Mouse (Mus musculus) ZHBTc4 (cell line): ENCODE results near the gene G6pc.
"Not testable (repeated sequence)": the region's sequence is repeated elsewhere in the genome, so short reads cannot be mapped to it uniquely, and the experiment has no call there.

Source experiments
- DNase-seq: peaks from one replicate; pipeline ENCODE4 v3.0.0-alpha.2; 2011; ENCODE audit warnings: low read depth, low spot score

The G6pc gene

DNA sequence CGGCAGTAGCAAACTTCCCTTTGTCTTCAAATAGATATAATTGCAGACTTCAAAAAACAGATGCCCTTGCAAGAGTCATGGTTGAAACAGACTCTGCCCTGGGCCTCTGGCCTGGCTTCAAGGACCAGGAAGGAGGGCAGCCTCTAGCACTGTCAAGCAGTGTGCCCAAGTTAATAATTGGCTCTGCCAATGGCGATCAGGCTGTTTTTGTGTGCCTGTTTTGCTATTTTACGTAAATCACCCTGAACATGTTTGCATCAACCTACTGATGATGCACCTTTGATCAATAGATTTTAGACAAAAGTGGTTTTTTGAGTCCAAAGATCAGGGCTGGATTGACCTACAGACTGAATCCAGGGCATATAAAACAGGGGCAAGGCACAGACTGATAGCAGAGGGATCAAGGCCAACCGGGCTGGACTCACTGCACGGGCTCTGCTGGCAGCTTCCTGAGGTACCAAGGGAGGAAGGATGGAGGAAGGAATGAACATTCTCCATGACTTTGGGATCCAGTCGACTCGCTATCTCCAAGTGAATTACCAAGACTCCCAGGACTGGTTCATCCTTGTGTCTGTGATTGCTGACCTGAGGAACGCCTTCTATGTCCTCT is at the start of gene G6pc:
Gene G6pc, plus strand, starts transcription at position 236 of the 610 bp plus-strand sequence.
- DNase-seq = no peak

DNA sequence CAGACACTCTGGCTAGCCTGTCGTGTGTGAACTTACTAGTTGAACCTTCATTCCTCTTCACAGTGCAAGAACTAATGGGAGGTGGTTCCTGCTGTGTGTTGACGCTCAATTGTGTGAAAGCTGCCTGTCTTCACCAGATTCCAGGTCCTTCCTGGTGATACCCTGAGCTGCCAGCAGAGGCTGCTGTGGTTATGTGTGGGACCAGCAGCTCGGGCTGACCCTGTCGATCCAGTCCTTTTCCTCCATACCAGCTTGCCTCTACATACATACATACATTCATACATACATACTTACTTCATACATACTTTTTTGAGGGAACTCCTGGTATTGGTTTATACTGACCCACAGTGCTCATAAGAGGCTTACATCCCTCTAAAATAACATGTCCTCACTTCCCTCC is 43.8 kb upstream of the G6pc start:
- DNase-seq = peak; percentile 86

DNA sequence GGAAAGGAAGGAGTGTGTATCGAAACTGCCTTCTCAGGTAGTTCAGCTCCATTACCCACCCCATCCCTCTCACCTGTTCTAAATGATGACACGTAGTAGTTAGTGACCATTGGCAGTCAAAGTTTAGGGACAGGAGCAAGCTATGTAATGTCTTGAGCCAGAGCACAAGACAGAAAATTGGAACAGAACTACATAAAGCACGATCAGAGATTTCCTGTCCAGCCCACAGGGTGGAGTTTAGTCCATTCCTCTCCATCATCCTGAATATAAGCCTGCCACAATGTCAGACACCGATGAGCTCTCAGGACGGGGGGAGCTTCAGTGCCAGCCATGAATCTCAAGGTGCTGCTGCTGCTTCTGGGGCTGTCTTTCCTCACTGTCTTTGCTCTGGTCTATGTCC is 42.6 kb upstream of the G6pc start, which contains the start of gene Aoc2:
Gene Aoc2, plus strand, starts transcription at position 301 of the 400 bp plus-strand sequence.
- DNase-seq = no peak

DNA sequence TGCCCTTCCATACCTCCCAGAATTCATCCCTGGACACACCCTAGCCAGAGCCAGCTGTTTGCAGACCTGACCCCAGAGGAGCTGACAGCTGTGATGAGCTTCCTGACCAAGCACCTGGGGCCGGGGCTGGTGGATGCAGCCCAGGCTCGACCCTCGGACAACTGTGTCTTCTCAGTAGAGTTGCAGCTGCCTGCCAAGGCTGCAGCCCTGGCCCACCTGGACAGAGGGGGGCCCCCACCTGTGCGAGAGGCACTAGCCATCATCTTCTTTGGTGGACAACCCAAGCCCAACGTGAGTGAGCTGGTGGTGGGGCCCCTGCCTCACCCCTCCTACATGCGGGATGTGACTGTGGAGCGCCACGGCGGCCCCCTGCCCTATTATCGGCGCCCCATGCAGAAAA is 42.2 kb upstream of the G6pc start:
- not testable (repeated sequence) for DNase-seq

DNA sequence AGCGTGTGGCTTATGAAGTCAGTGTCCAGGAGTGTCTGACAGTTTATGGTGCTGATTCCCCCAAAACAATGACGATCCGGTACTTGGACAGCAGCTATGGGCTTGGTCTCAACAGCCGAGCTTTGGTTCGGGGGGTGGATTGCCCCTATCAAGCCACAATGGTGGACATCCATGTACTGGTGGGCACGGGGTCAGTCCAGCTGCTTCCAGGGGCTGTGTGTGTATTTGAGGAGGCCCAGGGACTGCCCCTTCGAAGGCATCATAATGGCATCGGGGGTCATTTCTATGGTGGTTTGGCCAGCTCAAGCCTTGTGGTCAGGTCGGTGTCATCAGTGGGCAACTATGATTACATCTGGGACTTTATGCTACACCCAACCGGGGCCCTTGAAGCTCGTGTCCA is 41.2 kb upstream of the G6pc start:
- DNase-seq = no peak

DNA sequence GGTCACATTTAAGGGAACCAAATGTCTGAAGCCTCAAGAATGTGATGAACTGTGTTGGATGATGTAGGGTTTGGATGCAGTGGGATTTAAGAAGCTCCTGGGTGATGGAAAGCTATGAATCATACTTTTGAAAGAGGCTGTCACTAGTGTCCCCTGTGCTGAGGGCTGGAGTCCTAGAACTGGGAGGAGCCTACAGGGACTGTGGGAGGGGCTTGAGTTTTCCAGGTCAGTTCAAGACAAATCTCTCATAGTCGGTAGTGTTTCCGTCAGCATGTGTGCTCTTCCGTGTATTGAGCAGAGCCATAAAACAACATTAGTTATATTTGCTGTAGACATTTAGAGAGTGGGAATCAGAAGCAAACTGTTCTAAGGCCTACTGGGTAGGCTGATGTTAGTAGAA is 40.0 kb upstream of the G6pc start:
- DNase-seq = peak; percentile 39

DNA sequence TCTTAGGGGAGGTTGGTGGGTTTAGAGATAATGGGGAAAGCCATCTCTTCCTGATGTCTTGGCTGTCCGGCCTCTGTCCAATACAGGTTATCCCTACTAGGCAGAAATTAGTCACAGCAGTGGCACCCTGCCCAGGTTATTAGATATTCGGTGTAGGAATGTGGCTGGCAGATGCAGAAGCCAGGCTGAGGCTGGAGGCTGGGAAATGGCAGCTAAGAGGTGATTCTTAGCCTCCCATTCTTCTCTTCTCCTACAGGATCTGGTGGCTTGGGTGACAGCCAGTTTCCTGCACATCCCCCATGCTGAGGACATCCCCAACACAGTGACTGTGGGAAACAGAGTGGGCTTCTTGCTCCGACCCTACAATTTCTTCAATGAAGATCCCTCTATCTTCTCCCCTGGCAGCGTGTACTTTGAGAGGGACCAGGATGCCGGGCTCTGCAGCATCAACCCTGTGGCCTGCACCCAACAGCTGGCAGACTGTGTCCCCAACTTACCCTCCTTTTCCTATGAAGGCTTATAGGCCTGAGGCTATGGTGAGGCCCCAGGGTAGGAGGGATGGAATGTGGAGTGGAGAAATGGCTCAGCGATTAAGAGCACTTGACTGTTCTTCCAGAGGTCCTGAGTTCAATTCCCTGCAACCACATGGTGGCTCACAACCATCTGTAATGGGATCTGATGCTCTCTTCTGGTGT is 38.3 kb upstream of the G6pc start:
- no peak for DNase-seq

DNA sequence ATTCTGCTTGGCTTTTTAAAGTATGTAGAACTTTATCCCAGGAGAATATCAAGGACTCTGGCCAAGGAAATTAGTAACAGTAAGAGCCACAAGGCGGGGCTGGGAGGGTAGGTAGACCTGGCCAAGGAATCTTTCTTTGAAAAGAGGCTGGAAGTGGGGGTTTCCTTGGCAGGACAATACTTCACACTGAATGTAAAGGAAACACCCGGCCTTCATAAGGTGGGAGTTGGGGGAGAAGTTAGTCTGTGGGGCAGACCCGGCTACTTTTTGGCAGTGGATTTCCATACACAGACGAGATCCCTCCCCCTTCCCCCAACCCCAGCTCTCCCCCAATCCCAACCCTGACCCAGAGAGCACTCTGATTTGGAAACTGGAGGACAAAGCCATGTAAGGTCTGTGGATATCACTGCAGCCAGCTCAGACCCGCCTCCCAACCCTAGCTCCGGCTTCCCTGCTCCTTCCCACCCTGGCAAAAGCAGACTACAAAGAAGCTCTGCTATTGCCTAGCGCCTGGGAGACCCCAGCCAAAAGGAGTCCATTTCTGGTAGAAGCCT is 36.9 kb upstream of the G6pc start, which contains the start of gene Aoc3:
Gene Aoc3, plus strand, starts transcription at position 235 of the 554 bp plus-strand sequence.
- DNase-seq = no peak

DNA sequence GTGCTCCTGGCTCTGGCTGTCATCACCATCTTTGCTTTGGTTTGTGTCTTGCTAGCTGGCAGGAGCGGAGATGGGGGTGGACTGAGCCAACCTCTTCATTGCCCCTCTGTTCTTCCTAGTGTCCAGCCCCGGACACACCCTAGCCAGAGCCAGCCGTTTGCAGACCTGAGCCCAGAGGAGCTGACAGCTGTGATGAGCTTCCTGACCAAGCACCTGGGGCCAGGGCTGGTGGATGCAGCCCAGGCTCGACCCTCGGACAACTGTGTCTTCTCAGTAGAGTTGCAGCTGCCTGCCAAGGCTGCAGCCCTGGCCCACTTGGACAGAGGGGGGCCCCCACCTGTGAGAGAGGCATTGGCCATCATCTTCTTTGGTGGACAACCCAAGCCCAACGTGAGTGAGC is 36.4 kb upstream of the G6pc start:
- DNase-seq = not testable (repeated sequence)

DNA sequence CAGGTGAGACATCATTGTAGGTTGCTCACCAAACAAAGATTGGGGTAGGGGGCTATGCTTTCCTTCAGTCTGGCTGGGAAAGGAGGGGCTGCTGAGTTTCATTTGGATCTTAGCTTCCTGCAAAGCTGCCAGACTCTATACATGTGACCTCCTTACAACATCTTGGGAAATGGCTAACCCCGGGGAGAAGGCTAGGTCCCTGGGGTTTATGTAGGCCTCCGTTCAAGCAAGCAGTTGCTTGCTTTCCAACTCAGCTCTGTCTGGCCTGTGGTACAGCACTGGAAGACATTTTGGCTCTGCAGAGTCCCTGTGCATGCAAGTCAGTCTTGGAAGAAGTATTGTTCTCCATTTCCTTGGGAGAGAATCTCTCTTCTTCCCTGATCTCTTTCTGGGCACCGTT is 34.8 kb upstream of the G6pc start:
- no peak for DNase-seq

DNA sequence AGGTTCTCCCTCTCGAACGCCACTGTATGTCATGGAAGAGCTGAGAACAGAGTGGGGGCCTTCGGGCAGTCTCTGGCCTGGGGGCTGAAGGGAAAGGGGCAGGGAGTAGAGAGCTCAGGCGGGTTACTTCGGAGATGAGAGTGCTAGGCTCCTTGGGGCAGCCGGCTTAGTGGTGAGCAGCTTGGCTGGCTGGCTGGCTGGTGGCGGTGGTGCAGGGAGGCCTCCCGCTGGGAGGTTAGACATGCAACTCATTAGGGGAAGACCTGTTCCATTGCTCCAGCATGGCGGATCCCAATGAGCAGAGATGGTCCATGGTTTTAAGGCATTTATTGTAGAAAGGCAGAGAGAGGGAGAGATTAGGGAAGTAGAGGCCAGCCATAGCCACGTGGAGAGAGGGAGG is 33.3 kb upstream of the G6pc start:
- DNase-seq = peak; percentile 81

DNA sequence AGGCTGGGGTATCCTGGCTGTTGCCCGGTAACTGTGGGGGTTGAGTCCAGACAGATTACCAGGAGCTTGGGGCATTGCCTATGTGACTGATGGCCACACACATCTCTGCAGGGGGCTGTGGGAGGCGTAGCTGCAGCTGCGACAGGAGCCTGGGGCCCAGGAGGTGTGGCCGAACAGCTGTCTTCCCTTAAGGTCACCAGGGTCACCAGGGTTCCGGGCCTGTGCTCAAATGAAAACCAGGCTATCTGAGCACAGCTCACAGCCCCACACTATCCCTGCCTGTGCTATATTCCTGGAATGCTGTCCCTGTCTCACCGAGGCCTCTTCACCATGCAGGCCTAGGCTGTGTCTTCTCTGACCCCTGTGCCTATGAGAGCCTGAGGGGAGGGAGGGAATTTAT is 32.8 kb upstream of the G6pc start:
- peak; percentile 83 for DNase-seq

DNA sequence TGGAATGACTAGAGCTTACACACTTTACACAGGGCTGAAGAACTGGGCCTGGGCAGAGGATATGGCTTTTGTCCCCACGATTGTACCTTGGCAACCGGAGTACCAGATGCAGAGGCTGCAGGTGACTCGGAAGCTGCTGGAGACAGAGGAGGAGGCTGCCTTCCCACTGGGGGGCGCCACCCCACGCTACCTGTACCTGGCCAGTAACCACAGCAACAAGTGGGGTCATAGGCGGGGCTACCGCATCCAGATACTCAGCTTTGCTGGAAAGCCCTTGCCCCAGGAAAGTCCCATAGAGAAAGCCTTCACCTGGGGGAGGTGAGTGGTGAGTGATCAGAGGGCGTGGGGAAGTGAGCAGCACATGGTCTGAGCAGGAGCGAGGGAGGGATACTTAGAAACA is 31.7 kb upstream of the G6pc start:
- peak; percentile 43 for DNase-seq

DNA sequence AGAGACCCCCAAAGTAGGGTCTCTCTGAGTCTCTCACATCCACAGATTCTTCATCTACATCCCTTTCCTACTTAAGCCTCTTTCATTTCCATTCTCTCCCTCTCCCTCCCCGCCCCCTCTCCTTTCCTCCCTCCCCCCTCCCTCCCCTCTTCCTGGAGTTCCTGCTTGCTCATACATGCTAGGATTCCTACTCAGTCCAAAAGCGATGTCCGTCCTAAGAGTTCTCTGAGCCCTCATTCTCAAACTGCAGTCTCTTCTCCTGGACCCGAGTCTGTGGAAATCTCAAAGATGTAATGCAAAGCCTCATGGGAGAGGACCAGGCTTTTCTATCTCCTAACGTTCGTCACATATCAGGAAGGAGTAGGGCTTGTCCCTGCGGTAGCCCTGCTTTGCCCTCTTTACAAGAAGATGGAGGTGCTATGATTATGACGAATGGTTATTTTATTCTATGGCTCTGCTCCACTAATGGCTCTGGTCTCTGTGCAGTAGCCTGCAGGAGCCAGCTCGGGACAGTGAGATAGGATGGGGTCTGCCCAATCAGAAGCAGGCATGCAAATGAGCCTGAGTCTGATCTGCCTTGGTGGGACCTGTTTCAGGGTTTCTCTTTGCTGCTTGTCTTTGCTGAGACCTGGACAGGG is 29.1 kb upstream of the G6pc start:
- DNase-seq = peak; percentile 58

DNA sequence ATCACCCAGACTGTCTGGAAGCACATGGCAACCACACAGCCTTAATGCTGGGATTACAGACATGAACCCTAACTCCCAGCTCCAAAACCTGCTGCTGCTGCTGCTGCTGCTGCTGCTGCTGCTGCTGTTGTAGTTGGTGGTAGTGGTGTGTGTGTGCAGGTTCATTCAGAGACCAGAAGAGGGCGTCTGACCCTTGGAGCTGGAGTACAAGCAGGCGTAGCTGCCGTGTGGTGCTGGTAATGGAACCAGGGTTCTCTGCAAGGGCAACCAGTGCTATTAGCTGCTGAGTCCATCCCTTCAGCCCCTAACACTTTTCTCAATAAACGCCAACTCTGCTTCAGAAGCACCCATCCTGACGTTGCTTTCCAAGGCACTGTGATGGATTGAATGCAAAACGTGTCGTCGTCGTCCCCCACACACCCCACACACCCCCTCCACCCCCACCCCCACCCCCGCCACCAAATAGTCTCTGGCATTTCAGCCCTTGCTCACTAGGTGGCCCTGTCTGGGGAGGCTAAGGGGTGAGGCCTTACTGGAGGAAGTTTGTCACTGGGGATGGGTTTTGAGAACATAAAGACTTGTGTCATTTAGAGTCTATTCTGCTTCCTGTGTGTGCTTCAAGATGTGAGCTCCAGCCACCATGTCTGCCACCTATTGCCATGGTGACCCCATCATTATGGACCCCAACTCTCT is 20.1 kb upstream of the G6pc start:
- peak; percentile 91 for DNase-seq

DNA sequence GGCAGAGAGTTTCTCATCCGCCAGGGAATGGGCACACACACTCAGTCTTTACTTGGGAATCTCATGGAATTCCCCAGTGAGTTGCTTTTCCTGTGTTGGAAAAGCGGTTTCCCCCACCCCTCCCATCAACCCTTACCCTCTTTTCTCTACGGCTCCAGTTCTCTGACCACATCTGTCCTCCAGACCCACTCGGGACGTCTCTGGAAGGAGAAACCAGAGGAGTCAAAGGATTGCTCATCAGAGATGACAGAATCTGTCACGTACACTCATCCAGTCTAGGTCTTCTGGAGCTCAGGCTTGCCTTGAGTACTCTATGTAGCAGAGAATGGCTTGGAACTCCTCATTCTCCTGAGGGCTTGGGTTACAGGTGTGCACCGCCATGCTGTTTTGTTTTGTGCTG is 18.6 kb upstream of the G6pc start:
- DNase-seq = no peak

DNA sequence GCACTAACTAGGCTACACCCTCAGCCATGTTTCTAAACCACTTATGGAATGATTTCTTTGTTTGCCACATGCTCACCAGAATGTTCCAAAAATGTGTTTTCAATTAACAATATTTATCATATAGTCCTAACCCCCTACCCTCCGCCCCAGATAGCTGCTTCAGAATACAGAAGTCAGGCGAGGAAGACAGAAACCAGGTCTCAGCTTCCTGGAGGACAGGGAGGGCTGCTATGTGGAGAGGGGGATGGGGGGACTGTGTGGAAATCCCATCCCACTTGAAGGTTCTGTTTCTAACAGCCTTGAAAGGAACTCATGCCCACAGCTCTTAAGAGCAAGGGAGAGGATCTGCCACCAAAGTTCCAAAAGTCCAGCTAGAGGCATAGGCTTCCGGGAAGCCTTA is 18.1 kb upstream of the G6pc start:
- no peak for DNase-seq

DNA sequence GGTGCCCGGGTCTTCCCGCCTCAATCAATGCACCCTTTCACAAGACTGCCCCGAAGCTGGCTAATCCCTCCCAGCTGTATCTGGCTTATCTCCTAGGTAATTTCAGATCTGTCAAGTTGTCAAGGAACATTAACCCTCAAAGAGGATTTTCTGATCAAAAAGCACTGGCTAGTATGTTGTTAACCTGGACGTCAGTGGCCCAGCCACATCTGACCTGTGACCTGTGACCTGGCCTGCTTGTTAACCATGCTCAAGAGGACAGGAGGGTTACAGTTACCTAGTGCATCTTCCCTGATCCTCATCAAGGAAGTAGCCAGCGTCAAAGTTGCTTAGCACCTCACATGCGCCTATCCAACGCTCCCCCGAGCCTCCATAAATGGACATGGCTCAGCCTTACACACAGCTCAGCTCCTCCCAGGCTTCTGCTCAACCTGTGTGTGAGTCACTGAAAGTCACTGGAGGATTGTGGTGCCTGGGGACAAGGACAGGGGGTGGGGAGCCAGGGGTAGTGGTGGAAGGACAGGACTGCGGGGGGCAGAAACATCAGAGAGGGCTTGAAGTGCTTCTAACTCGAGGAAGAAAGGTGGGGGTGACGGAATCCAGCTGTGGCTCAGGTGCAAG is 16.2 kb upstream of the G6pc start:
- DNase-seq = no peak

DNA sequence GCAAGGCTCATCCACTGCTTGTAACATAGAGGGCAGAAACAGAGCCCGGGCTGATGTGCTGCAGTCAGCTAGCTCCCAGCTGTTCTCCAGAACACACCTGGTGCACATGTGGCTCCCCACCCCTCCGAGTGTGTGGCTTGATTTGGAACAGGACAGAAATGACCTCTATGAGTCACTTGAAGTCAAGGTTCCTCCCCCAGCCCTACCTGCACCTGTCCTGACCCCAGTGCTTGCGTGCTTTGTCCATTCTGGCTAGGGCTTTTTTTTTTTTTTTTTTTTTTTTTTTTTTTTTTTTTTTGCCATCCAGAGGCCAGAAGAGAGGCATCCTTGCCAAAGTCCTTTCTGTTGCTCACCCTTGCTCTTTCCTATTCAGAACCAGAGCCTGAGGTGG is 15.6 kb upstream of the G6pc start:
- DNase-seq = no peak

DNA sequence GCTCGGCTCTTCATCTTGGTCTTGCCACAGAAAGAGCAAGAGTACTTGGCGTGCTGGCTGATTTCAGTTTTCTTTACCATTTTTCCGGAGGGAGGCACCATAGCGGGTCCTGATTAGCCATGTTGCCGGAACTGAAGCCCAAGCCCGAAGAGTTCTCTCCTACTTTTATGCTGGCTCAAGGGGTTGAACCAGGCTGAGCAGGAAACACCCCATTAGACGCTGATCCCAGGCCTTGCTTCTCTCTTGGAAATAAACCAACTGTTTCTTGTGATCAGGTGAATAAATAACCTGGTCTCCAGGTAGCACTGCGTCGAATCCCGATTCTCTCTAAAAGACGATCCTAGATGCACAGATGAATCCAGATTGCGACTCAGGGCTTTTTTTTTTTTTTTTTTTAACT is 13.9 kb upstream of the G6pc start:
- DNase-seq = no peak

DNA sequence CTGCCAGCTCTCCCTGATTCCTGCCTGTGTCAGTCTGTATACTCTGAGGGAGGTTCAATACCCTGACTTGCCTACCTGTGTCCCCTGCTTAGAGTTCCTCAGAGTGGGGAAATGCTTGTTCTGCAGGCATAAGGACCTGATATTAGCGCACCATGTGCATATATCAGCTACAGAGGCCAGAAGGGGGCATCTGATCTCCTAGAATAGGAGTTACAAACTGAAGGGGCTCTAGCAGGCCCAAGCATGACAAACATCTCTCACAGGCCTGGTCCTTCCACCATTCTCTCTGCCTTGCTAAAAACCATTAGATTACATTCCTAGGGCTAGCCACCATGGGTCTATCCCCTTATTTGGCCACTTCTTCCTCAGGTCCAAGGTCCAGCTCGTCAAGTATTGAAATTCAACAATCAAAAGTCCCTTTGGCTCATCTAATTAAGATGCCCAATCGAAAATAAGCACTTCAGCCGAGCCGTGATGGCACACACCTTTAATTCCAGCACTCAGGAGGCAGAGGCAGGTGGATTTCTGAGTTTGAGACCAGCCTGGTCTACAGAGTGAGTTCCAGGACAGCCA is 12.8 kb upstream of the G6pc start:
- DNase-seq = no peak
